Mouse (Mus musculus): ENCODE measurements at regions not wholly inside any gene's neighbourhood (a gene's known extent, or its start where the extent isn't known, plus 50 kb on each side); places are given as distances from the start of the nearest gene placed in this dataset.

DNA sequence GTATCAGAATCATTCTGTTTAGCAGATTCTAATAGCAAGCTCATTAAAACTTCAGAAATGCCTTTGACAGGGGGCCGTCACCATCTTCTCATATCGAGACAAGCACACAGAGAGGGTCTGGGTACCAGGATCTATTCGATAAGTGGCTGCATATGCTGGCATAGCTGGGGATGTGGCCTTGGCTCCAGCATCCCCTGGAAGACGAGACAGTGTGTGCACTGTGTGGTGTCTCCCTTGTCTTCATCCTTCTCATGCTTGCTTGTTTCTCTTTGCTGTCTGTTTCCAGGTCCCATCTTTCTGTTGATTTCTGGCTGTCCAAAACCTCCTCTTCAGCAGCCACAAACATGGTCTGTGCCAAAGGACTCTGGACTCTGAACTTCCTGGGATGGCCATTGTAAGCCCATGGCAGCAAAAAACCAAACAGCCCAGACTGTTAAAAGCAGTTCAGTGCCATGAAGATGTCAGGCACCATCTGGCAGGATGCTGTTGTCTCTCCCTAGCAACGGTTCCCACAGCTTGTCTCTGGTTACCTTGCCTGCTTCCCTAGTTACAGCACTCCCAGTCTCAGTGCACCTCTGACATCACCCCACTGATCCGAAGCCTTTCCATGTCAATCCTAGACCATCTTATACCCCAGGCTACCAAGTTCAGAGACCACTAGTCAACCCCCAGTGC, 56.5 kb downstream of the Kctd12 start:
- DNase-seq (ENCODE audit: low read depth, low spot score): no peak

DNA sequence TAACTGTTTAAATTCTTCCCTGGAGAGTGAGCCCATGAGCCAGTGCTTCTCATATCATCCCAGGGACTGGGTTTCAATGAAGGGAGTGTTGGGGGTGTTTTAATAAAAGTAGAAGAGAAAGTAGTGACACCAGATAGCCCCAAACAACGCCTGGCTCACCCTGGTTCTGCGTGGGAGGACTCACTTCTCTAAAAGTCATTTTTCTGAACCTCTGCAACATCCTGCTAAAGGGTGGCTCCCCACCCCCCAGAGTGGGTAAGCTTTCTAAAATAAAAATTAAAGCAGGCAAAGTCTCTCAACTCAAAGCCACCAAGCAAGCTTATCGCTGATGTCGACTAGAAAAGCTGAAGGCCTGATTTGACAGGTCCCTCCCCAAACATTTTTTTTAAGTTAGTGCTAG, 57.8 kb downstream of the Kctd12 start:
- no peak for DNase-seq (ENCODE audit: low read depth, low spot score)

DNA sequence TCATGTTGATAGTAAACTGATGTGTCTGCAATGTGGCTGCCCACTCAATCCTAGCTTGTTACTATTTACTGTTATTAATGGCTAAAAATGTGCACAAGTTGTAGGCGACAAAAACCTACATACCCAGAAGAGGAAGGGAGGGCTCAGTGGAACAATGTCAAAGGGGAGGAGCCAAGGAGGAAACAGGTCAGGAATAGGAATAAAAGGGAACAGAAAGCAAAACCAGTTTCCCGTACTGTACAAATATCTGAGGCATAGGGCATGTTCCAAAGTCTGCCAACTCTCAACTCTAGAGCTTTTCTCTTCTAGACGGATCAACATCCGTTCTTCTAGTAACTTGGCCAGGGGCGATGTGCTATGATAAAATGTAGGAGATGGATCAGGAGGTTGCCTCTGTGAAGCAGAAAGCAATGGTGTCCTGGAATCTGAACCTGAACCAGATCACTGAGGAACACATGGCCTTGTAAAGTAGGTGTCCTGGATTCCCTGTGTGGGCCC, 59.9 kb downstream of the Kctd12 start:
- no peak for DNase-seq (ENCODE audit: low read depth, low spot score)

DNA sequence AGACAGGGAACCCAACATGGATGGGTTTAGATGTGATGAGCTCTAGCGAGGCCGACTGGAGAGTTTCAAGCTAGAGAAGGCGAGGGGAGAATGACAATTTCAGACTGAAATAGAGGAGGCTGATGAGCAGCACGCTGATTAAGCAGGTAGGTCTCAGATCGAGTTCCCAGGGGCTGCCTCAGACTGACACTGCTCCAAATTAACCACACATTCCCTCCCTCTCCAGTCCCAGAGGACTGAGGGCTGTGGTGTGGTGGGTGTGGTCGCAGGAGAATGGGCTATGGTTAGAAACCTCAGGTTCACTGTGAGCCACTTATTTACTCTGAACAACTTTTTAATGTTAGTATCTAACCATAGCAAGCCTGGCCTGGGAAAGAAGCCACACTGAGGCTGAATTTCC, 62.0 kb downstream of the Kctd12 start:
- DNase-seq (ENCODE audit: low read depth, low spot score): no peak

DNA sequence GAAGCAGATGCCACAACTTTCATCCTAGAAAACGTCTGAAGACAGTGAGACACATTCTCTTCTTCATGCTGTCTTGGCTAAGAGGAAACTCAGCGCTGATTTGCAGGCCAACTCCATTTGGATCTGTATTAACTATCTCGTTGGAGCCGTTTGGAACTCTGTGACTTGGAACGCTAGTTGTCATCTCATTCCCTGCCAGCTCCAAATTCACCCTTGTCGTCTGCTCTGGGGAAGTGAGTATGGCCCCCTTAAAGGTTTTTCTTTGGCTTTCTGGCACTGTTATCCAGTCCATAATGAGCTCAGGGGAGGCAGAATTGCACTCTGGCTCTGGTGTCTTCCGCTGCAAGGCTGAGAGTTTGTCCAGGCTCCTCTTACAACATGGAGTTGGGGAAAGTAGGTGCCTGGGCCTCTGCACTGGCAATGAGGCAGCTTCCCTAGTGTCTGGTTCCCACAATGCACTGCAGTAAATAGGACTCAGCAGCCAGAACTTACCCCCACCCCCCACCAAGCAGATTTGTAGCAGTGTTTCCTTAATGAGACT, 63.1 kb downstream of the Kctd12 start:
- no peak for DNase-seq (ENCODE audit: low read depth, low spot score)

DNA sequence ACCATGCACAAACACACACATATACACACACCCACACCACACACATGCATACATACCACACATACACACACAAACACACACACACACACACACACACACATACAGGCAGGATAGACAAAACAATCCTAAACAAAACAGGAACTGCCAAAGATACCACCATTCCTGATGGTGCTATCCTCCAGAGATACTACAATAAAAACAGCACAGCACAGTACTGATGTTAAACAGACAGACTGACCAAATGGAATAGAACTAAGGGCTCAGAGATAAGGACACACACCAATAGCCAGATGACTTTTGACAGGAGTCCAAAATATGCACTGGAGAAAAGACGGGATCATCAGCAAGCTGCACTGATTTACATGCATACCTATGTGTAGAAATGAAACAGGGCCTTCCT, 64.5 kb downstream of the Kctd12 start:
- no peak for DNase-seq (ENCODE audit: low read depth, low spot score)

DNA sequence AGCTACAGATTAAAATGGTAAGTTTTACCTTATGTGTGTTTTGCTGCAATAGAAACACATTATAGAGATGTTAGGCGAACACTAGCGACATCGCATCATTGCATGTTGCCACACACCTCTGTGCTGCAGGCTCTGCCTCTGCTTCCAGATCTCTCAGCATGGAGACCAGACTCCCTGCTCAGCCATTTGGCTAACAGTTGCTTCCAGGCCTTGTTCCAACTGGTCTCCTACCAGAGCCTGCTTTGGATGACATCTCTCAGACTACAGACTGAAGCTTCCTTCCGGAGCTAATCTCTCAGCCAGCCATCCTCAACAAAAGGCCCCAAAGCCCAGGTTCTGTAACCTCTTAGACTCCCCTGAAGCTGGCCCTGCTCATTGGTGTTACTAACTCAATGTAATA, 66.5 kb downstream of the Kctd12 start:
- DNase-seq (ENCODE audit: low read depth, low spot score): no peak

DNA sequence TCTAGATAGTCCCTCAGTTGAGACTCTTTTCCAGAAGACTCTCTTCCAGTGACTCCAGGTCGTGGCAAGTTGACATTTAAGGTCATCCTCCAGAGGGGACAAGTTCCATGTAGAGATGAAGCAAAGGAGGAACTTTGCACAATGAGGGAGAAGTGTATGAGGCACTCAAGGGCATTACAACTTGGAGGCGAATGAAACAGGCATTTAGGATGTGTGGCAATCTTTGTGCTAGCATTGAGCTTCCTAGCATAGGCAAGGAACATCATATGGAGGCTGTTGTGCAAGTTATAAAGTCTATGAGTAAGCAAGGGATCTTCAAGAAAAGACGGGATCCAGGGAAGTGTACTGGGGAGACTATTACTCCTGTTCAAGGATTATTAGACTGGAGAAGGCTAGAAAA, 70.9 kb downstream of the Kctd12 start:
- no peak for DNase-seq (ENCODE audit: low read depth, low spot score)

DNA sequence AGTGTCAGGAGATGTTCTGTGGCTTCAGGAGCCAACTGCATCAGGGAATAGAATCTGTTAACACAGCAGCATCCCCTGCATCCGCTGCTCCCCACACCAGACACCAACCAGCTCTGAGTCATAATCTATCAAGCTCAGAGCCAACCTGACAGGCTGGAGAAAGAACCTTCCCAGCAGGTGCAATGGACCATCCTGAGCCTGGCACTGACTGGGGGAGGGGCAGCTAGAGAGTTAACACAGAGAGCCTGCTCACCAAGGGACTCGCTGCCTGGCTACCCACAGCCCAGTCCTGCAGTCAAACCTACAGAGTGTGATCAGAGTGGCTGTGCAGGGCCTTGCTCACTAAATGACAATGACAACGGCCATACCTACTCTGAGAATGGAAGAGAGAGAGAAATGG, 73.4 kb downstream of the Kctd12 start:
- DNase-seq (ENCODE audit: low read depth, low spot score): no peak

DNA sequence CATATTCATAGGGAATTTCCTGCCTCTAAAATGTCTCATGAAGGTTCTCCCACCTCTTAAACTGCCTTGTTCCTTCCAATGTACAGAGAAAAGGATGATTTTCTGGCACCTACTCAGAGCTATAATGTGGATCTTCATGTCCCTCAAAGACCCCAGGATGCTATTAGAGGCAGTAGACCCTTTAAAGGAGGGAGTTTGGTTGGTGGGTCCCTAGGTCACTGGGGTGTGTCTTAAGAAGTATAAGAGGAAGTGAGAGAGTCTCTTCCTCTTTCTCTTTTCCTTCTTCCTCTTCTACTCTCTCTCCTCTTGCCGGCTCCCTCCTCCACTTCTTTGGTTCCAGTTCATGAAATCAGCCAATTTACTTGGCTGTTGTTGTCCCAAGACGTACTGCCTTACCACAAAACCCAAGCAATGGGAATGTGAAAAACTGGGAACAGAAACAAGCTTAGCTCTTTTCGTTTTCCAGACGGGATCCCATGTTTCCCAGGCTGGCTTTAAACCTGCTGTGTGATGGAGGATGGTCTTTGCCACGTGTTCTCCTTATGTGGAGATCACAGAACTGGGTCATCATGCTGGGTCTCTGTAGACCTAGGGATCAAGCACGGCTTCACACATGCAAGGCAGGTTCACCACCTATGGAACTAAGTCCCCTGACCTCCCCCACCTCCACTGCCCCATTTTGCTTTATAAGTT, 74.9 kb downstream of the Kctd12 start:
- DNase-seq (ENCODE audit: low read depth, low spot score): no peak

DNA sequence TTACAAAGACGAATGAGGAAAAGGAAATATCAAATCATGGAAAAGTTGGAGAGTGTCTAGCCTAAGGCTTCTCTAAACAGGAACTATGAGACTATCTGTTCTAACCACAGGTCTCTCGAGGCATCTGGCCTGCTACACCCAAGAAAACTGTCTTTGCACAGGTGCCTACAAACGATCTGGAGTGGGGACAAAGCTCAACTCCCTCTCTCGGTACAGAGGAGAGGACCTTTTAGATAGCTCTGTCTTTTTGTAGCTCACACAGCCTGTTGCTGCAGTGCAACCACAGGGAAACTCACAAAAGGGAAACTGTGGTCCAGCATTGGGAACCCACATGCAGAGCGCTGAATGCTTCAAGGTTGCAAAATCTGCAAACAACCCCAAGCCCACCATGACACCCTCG, 75.6 kb downstream of the Kctd12 start:
- DNase-seq (ENCODE audit: low read depth, low spot score): no peak

DNA sequence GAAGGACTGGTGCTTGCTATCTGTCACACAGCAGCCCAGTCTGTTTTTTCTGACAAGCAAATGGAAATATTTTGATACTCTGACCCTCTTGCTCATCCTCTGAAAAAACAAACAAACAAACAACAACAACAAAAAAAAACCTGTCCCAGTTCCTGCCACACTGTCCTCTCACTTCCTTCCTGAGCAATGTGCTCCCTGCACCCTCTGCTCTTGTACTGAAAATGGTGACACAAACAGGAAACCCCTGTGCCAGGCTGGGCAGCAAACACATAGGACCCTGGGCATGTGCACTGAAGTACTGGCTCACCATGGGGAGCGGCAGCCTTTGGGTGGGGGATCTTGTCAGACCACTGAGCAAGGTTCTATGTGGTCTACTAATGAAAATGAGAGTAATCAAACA, 76.2 kb downstream of the Kctd12 start:
- no peak for DNase-seq (ENCODE audit: low read depth, low spot score)

DNA sequence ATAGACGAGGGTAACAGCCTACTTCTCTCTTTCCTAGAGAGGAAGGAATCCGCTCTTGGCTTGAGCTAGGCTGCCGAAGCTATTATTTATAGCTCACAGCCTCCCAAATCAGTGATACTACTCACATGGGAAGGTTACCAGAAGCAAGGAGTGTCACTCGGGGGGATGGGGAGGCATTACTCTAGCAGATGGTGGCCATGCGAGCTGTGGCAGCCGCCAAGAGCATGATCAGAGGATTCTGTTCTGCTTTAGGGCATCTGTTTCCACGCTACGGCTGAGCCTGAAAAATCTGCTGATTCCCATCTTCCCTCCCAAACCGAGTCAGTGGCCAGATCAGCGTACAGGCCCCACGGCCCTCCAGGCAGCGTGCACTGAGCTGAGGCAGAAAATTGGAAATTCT, 79.5 kb downstream of the Kctd12 start:
- DNase-seq (ENCODE audit: low read depth, low spot score): no peak

DNA sequence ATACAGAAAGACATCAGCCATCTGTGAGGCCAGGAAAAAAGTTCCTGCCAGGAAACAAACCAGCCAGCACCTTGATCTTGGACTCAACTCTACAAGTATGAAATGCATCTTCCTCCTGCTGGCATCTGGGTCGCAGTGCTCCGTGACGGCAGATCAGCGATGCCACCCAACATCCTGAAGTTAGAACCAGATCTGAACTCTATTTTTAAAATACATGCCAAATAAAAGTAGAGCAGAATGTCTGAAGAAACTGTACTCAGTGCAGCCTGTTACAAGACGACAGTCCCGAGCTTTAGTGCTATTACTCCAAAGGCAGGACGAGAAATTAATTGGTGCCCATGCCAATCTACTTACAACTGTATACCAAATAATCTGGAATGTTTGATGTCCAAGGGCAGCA, 80.2 kb downstream of the Kctd12 start:
- DNase-seq (ENCODE audit: low read depth, low spot score): no peak

DNA sequence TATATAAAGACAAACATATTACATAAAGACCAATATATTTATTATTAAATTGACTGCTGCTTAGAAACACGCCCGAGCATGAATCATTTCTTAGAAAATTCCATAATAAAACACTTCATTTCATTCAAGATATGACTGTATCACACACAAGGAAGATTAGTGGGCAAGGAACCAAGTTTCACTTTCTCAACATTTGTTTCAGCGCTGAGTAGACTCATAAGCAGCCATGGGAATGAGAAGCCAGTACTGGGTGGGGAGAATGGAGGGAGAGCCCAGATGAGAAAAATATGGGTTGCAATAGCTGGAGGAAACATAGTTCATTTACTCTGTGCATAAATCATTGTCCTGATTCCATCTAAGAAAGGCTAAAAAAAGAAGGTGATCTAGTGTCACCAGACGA, 84.0 kb downstream of the Kctd12 start:
- no peak for DNase-seq (ENCODE audit: low read depth, low spot score)

DNA sequence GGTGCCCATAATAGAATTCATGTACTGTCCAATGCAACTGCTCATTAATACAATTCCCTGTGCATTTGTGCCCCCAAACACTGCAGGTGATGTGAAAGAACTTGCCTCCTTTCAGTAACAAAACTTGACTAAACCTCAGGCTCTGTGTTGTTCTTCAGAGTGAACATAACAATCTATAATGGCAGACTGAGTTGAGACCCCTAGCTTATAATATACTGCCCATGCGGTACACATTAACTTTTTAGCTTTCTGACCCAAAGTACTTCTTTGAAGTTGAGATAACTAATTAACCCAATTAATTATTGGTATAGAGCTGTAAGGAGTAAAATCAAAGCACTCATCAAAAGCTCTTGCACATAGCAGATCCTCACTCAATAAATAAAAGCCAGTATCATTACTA, 85.4 kb downstream of the Kctd12 start:
- no peak for DNase-seq (ENCODE audit: low read depth, low spot score)

DNA sequence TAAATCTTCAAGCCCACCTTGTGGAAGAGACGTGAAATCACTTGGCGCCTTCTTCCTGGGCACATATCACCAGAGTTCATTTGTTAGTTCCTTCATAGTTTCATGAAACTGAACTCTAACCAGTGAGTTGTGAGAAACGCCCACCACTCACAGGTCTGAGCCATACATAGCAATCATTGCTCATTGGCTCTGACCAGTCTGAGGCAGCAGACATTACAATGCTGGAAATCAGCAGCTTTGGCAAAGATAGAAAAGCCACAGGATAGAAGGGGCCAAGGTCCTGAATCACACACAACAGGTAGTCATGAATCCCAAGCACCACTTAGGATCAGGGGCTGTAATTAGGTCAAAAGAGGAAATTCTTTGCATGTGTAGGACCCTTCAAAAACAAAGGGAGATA, 85.9 kb downstream of the Kctd12 start:
- no peak for DNase-seq (ENCODE audit: low read depth, low spot score)

DNA sequence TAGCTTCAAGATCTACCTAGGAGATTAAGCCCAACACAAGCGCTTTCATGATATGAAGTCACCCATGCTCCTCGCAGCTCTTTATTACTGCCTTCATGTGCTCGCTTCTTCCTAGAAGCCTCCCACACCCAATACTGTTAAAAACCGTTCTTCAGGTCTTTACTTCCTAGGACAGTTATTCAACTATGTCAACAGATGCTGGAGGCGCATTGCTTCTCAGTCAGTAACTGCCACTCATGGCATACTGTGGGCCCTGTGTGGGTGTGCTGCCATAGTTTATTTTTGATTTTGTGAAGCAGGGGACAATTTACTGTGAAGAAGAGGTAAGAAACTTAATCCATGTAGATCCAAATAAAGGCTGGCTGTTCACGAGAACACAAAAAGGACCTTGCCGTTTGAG, 89.2 kb downstream of the Kctd12 start:
- no peak for DNase-seq (ENCODE audit: low read depth, low spot score)

DNA sequence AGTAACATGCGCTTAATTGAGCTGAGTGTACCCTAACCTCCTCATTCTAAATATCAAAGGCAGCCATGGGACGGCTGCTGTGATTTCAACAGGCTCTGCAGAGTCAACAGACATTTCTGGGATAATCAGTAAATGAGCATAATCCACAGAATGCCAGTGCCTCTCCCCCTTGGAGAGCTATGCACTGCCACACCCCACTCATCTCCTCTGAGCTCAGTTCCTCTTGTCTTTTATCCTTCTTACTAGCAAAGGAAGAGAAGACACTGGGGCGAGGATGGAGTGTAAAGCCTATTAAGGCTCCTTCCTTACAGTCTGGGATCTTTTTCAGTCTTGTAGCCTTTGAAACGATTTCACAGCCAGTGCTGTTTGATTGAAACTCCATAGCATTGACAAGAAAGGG, 90.9 kb downstream of the Kctd12 start:
- no peak for DNase-seq (ENCODE audit: low read depth, low spot score)

DNA sequence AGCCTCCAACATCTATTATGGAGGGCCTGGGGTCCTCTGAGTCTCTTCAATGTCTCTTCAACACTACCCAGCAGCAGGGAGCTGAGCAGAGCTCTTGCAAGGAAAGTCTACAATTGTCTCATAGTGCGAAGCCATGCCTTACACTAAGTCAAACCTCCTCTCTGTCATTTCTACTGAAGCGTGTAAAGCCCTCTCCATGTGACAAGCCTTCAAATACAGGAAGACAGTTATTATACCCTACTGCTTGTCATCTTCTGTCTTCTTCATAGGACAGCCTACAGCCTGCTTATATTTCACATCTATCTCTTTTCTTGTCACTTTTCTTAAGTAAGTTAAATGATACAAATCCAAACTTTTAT, 97.2 kb downstream of the Kctd12 start:
- no peak for DNase-seq (ENCODE audit: low read depth, low spot score)

DNA sequence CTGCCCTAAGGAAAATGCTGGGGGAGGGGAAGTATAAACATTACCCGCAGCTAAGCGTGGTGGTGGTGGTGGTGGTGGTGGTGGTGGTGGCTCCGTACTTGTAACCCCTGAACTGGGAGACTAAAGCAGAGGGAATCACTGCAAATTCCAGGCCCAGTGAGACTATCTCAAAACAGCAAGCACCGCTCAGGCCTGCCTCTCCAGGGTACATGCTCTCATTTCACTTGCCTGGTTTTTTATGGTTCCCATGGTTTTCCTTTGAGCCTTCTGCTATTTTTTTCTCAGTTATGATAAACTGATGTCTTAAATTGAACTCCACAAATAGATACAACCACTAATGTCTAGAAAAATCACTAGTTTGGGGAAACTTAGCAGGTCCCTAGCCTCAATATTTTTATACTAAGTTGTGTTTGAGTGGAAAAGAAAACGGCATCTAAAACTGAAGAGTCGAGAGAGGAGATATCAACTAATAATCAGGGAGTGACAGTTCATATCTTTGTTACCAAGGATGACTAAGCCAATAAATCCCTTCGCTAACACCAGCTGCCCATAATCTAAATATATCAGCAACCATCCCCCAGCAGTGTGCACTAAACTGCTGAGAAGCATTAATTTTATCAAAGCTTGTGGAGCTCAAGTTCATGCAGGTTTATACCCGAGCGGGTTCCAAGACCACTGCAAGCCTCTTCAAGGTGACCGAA, 97.7 kb downstream of the Kctd12 start:
- DNase-seq (ENCODE audit: low read depth, low spot score): no peak

DNA sequence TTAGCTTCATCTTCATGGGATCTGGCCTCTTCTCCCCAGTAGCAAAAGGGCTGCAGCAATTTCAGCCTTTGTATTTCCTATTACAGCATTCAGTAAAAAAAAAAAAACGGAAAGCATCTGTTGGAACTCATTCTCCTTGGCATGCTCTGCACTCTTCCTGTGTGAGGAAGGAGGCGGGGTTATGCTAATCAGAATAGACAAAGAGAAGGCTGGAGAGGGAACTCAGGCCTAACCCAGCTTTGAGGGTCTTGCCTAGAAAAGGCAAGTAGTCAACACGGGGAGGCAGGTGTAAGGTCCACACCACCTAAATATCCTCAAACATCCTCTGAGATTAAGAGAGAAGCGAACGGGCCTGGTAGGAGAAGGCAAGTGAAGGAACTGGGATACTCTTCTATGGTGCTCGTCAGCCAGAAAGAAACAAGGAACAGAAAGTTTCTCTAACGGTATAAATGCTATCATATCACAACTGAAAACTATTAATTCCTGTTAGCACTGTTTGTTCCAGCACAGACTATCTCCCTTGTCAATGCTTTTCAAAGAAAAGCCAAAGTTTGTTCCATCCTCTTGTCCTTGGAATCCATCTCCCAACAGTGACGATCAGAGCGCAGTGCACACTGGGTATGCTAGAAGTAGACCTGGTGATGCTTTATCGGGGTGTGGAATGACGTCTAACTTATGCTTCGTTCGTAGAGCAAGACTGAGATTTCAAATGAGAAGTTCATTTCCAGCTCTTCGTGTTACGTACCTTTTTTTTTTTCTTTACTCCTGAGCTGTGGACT, 98.9 kb downstream of the Kctd12 start:
- DNase-seq (ENCODE audit: low read depth, low spot score): no peak
